Mouse (Mus musculus) bone marrow, adult 2 months (tissue): ENCODE data around the gene Chil6.

Source experiments
- CTCF ChIP-seq: fragments of 200-500 bp; IDR thresholded peaks from 2 replicates; pipeline ENCODE4 v1.5.1; 2011; ENCODE audit warnings: low read length, control low read depth; ENCODE audit not compliant: control insufficient read depth, insufficient read depth
- POLR2A ChIP-seq: fragments of 200-500 bp; IDR thresholded peaks from 2 replicates; pipeline ENCODE4 v1.6.1; 2011; ENCODE audit warnings: low read depth, mild to moderate bottlenecking, control low read depth, low read length, borderline replicate concordance; ENCODE audit not compliant: control insufficient read depth

DNA sequence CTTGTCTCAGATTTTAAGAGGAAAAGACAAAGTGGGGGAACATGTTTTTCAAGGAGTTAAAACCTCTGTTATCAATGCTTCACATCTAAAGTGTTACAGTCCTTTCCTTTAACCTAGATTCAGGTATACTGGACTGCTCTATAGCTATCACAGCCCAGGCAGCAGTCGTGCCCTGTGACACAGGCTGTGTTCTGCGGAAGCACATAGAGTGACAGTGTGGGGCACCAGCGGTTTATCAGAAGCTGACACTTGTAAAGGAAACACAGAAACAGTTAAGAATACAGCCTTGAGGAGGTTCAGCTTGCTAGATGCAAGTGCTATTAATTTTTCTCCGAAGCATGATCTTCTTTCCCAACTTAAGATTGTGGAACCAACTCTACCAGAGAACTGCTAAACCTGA, 46.6 kb upstream of the Chil6 start:
- TF ChIP-seq POLR2A (no peak), CTCF (no peak)
